Mouse (Mus musculus) midbrain, embryonic 16.5 days (tissue): ENCODE measurements at regions not wholly inside any gene's neighbourhood (a gene's known extent, or its start where the extent isn't known, plus 50 kb on each side); places are given as distances from the start of the nearest gene placed in this dataset.

Source experiments
- ATAC-seq: fragments of 200-750 bp; cut with Nextera tagmentation; 2 replicates; pipeline ENCODE4 v1.8.0; 2017; ENCODE audit warnings: moderate TSS enrichment
- H3K27ac ChIP-seq: fragments of 300-500 bp; sonication (generic); 2 replicates; pipeline ENCODE4 v1.5.1; 2014; ENCODE audit warnings: mild to moderate bottlenecking, low read length, mixed read lengths
- H3K27me3 ChIP-seq: fragments of 300-500 bp; sonication (generic); 2 replicates; pipeline ENCODE4 v1.6.1; 2014; ENCODE audit warnings: low read depth, low read length, mixed read lengths; ENCODE audit not compliant: control insufficient read depth, insufficient read depth
- H3K36me3 ChIP-seq: fragments of 300-500 bp; sonication (generic); 2 replicates; pipeline ENCODE4 v1.6.1; 2014; ENCODE audit warnings: mild to moderate bottlenecking, low read length, moderate library complexity, mixed read lengths; ENCODE audit not compliant: control insufficient read depth, insufficient read depth
- H3K4me1 ChIP-seq: fragments of 300-500 bp; sonication (generic); 2 replicates; pipeline ENCODE4 v1.6.1; 2014; ENCODE audit warnings: mild to moderate bottlenecking, low read length, mixed read lengths; ENCODE audit not compliant: control insufficient read depth, insufficient read depth
- H3K4me2 ChIP-seq: fragments of 300-500 bp; sonication (generic); 2 replicates; pipeline ENCODE4 v1.6.1; 2014; ENCODE audit warnings: mild to moderate bottlenecking, low read length, mixed read lengths
- H3K4me3 ChIP-seq: fragments of 300-500 bp; sonication (generic); 2 replicates; pipeline ENCODE4 v1.5.1; 2014; ENCODE audit warnings: low read depth, mild to moderate bottlenecking, low read length, moderate library complexity, mixed read lengths
- H3K9ac ChIP-seq: fragments of 300-500 bp; sonication (generic); 2 replicates; pipeline ENCODE4 v1.6.1; 2014; ENCODE audit warnings: low read depth, low read length, mixed read lengths
- H3K9me3 ChIP-seq: fragments of 300-500 bp; sonication (generic); replicated peaks from 2 replicates; pipeline ENCODE4 v1.6.1; 2014; ENCODE audit warnings: mild to moderate bottlenecking, low read length, mixed read lengths; ENCODE audit not compliant: control insufficient read depth, poor library complexity, severe bottlenecking
- WGBS: fragments of 180-500 bp; shearing (Covaris S2); extraction: QIAGEN DNeasy Blood & Tissue Kit; methylation state at CpG from one replicate; pipeline ENCODE4 v1.1.7; 2014; 5-methylcytosine and 5-hydroxymethylcytosine counted together

DNA sequence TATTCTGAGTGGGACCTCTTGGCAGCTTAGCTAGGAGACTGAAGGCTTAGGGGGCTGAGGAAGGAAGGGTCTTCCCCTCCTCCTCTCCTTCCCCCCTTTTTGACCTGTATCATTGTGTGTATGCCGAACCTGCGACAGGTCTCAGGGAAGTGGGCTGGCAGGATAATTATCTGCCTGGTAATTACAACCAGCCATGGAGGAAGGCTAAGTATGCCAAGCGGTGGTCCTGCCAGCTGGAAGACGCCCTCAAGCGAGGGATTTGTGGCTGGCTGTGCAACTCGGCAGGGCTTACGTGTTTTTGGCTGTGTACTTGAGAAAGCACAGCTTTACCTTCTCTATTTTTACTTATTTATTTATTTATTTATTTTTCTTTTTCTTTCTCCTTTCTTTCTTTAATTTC is 347.7 kb downstream of the Med13l start:
- Histone ChIP-seq H3K9me3 (no peaks in the 10 kb centered on the region), H3K4me3 (no peak overlapping the region), H3K27me3 (no peaks in the 10 kb centered on the region), H3K4me1 (no peaks in the 10 kb centered on the region), H3K36me3 (no peaks in the 10 kb centered on the region), H3K4me2 (no peak overlapping the region), H3K27ac (no peak overlapping the region), H3K9ac (no peak overlapping the region)
- ATAC-seq, result no peak
- 70% methylated on average over 7 of the region's 7 CpGs for WGBS

GRCm38 (mm10) chr5:118909756-118910155 is 349.3 kb downstream of the Med13l start:
- WGBS, result 86% methylated on average over 6 of the region's 6 CpGs
- no peak for ATAC-seq
- H3K4me2 ChIP-seq, result no peak overlapping the region
- no peak overlapping the region for H3K4me3 ChIP-seq
- H3K9me3 ChIP-seq, result no peaks in the 10 kb centered on the region
- H3K27ac ChIP-seq, result no peak overlapping the region
- H3K4me1 ChIP-seq, result no peaks in the 10 kb centered on the region
- H3K27me3 ChIP-seq, result no peaks in the 10 kb centered on the region
- no peaks in the 10 kb centered on the region for H3K36me3 ChIP-seq
- H3K9ac ChIP-seq, result no peak overlapping the region

GRCm38 (mm10) chr5:118914191-118914750 is 353.8 kb downstream of the Med13l start:
- Histone ChIP-seq H3K36me3 (no peaks in the 10 kb centered on the region), H3K4me3 (no peak overlapping the region), H3K4me1 (no peaks in the 10 kb centered on the region), H3K9ac (no peak overlapping the region), H3K9me3 (no peaks in the 10 kb centered on the region), H3K27me3 (no peaks in the 10 kb centered on the region), H3K4me2 (no peak overlapping the region), H3K27ac (no peak overlapping the region)
- ATAC-seq, result no peak
- WGBS, result 58% methylated on average over 6 of the region's 6 CpGs

DNA sequence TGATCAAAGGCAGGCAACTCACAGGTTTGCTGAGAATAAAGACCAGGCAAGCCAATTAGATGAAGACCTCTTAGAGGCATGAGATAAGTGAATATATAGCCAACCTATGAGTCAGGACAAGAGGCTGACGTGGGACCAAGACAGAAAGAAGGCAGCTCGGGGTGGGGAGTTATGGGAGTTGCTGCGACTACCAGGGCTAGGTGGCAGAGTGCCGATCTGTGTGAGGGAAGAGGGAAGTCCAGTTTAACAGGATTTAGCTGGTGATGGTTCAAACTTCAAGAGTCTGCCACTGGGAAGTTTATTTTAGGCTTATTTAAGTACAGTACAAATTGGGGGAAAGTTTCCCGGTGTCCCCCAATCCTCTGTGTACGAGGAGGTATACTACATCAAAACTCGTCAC is 362.9 kb downstream of the Med13l start:
- Histone ChIP-seq H3K4me2 (no peak overlapping the region), H3K27ac (no peak overlapping the region), H3K9me3 (no peaks in the 10 kb centered on the region), H3K4me1 (no peaks in the 10 kb centered on the region), H3K27me3 (no peaks in the 10 kb centered on the region; the same call in 1 of the 2 replicates), H3K36me3 (no peaks in the 10 kb centered on the region), H3K4me3 (no peak overlapping the region), H3K9ac (no peak overlapping the region)
- WGBS, result 89% methylated on average over 7 of the region's 7 CpGs
- no peak for ATAC-seq

GRCm38 (mm10) chr5:118929037-118929436 is 368.6 kb downstream of the Med13l start:
- no peak overlapping the region for H3K4me2 ChIP-seq
- 99% methylated on average over 4 of the region's 4 CpGs for WGBS
- H3K4me1 ChIP-seq, result peaks cover 4% of the 10 kb centered on the region
- no peak overlapping the region for H3K9ac ChIP-seq
- H3K36me3 ChIP-seq, result no peaks in the 10 kb centered on the region
- no peaks in the 10 kb centered on the region; the same call in none of the 2 replicates for H3K27me3 ChIP-seq
- H3K4me3 ChIP-seq, result no peak overlapping the region
- no peak for ATAC-seq
- H3K27ac ChIP-seq, result no peak overlapping the region
- no peaks in the 10 kb centered on the region for H3K9me3 ChIP-seq

DNA sequence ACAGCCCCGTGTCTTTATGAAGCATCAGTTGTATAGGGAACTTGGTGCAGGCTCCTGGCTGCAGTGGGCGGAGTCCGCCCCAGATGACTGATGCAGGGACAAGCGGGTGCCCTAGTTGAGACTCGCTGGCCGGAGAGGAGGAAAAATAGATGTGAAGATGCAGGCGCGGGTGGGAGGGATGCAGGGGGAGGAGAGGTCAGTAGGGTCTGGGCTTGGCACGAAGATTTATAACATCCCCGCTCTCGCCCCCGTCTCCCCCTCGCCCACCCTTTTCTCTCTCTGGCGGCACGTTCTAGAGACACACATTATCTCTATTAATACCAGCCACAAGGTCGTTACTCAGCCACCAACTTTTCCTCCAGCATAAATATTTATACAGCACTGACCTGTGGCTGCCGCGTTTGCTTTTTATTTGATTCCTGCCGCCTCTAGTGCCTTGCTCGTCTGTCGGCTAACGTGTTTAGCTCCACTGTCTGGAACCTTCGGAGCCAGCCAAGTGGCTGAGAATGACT is 369.6 kb downstream of the Med13l start:
- no peaks in the 10 kb centered on the region; the same call in 1 of the 2 replicates for H3K27me3 ChIP-seq
- WGBS, result 14% methylated on average over 23 of the region's 23 CpGs

GRCm38 (mm10) chr5:118939336-118940039 is 379.0 kb downstream of the Med13l start:
- Histone ChIP-seq H3K4me1 (peaks cover 5% of the 10 kb centered on the region), H3K27ac (no peak overlapping the region), H3K36me3 (no peaks in the 10 kb centered on the region), H3K4me3 (no peak overlapping the region), H3K9ac (no peak overlapping the region), H3K27me3 (no peaks in the 10 kb centered on the region), H3K9me3 (no peaks in the 10 kb centered on the region), H3K4me2 (no peak overlapping the region)
- ATAC-seq, result no peak
- WGBS, result 76% methylated on average over 12 of the region's 12 CpGs

More for the DNA sequence above, 369.6 kb downstream of the Med13l start:
- Histone ChIP-seq H3K9ac (no peak overlapping the region; the same call in 1 of the 2 replicates), H3K4me1 (peaks cover 4% of the 10 kb centered on the region), H3K27ac (no peak overlapping the region), H3K36me3 (no peaks in the 10 kb centered on the region), H3K4me3 (peak overlapping the region; percentile 20), H3K4me2 (peak overlapping the region; percentile 45), H3K9me3 (no peaks in the 10 kb centered on the region)
- no peak for ATAC-seq

DNA sequence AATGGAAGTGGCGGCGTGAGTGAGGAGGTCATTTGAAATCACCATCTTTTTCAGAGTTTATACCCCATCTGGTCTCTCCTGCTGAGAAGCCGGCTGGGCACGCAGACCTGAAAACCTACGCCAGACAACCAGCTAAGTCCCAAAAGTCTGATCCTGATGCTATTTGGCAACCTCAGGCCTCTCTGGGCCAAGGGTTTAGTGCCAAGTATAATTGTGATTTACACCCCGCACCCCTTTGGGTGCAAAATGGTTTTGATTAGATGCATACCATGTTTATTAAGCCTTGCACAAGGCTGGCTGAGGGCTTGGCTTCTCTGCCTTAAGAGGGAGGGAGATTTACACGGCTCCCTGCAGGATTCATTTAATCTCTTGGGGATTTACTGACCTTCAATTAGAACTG is 383.8 kb downstream of the Med13l start:
- 7% methylated on average over 7 of the region's 7 CpGs for WGBS
- H3K9ac ChIP-seq, result no peak overlapping the region
- H3K36me3 ChIP-seq, result no peaks in the 10 kb centered on the region
- H3K27ac ChIP-seq, result no peak overlapping the region
- no peak for ATAC-seq
- no peaks in the 10 kb centered on the region for H3K27me3 ChIP-seq
- no peak overlapping the region for H3K4me2 ChIP-seq
- H3K4me1 ChIP-seq, result peaks cover 14% of the 10 kb centered on the region
- no peaks in the 10 kb centered on the region for H3K9me3 ChIP-seq
- no peak overlapping the region for H3K4me3 ChIP-seq

- H3K9me3 ChIP-seq, result no peaks in the 10 kb centered on the region
- H3K4me3 ChIP-seq, result no peak overlapping the region
- H3K9ac ChIP-seq, result no peak overlapping the region
- no peak overlapping the region for H3K27ac ChIP-seq
- 8% methylated on average over 8 of the region's 8 CpGs for WGBS
- H3K4me1 ChIP-seq, result peaks cover 8% of the 10 kb centered on the region; the same call in 1 of the 2 replicates
- no peaks in the 10 kb centered on the region for H3K27me3 ChIP-seq
- no peak overlapping the region for H3K4me2 ChIP-seq
- no peak for ATAC-seq
- H3K36me3 ChIP-seq, result no peaks in the 10 kb centered on the region
These were observed 385.6 kb downstream of the Med13l start for GRCm38 (mm10) chr5:118946090-118946489.
